Mouse (Mus musculus) cerebellum, adult 2 months (tissue): ENCODE data around the gene Pepd. TPM values are rescaled to one million over a fixed set of nuclear protein-coding genes. Genes with fewer than 3 reads are reported as not detected.

ENCODE experiments used
- DNase-seq, 2 experiments: peaks; one replicate each; pipeline ENCODE4 v3.0.0; 2021
- H3K27ac ChIP-seq: fragments of 200-500 bp; 2 replicates; pipeline ENCODE4 v1.5.1; 2012; ENCODE audit warnings: low read length, control low read depth, inconsistent platforms; ENCODE audit not compliant: insufficient read depth
- H3K27me3 ChIP-seq: fragments of 200-500 bp; 2 replicates; pipeline ENCODE4 v1.6.1; 2012; ENCODE audit warnings: inconsistent platforms, mild to moderate bottlenecking, low read length, moderate library complexity; ENCODE audit not compliant: control insufficient read depth, insufficient read depth
- H3K4me1 ChIP-seq: fragments of 200-500 bp; 2 replicates; pipeline ENCODE4 v1.6.1; 2011; ENCODE audit warnings: low read length; ENCODE audit not compliant: control insufficient read depth, insufficient read depth
- H3K4me3 ChIP-seq: fragments of 200-500 bp; replicated peaks from 2 replicates; pipeline ENCODE3; 2011; ENCODE audit warnings: mild to moderate bottlenecking, low read depth, low read length, control low read depth; ENCODE audit not compliant: insufficient read depth
- CTCF ChIP-seq: fragments of 200-500 bp; IDR thresholded peaks from 2 replicates; pipeline ENCODE4 v1.5.1; 2011; ENCODE audit warnings: low read depth, mild to moderate bottlenecking, control low read depth, low read length, moderate library complexity, borderline replicate concordance; ENCODE audit not compliant: insufficient read depth
- POLR2A ChIP-seq: fragments of 200-500 bp; IDR thresholded peaks from 2 replicates; pipeline ENCODE4 v1.6.1; 2011; ENCODE audit warnings: low read length, control low read depth, borderline replicate concordance; ENCODE audit not compliant: insufficient read depth
- WGBS: fragments of 180-500 bp; shearing (Covaris S2); methylation state at CpG from one replicate; pipeline ENCODE4 v1.1.7; 2018; 5-methylcytosine and 5-hydroxymethylcytosine counted together
- polyA plus RNA-seq: library from polyadenylated mRNA; depleted of rRNA; stranded (reverse); fragments of >200 nt; gene quantifications from 2 replicates; pipeline ENCODE4 v1.2.3, GENCODE M21; 2012

Pepd gene
- polyA plus RNA-seq, 1 experiment = 55.1 TPM

DNA sequence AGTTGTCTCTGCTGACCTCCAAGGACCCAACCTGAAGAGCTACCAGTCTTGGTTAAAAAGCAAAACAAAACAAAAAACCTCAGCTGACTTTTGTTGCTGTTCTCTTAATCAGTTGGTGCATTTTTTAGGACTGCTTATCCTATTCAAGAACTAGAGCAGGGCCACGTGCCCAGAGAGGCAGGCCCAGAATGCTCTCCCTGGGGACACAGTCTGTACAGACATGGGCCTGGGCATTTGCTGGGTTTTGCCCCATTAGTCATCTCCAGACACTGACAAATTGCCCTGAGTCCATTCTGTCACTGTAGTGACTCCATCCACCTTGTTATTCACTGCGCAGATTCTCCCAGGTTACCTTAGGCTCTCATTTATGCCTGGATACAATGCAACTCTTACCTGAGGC is 103.1 kb downstream of the Pepd start:
- DNase-seq = no peak
- TF ChIP-seq CTCF = no peak
- TF ChIP-seq POLR2A = no peak
- no peak overlapping the region for H3K4me3 ChIP-seq
- H3K27ac ChIP-seq = no peak overlapping the region
- WGBS = 64% methylated on average over 2 of the region's 2 CpGs
- H3K27me3 ChIP-seq = no peaks in the 10 kb centered on the region
- no peaks in the 10 kb centered on the region for H3K4me1 ChIP-seq

DNA sequence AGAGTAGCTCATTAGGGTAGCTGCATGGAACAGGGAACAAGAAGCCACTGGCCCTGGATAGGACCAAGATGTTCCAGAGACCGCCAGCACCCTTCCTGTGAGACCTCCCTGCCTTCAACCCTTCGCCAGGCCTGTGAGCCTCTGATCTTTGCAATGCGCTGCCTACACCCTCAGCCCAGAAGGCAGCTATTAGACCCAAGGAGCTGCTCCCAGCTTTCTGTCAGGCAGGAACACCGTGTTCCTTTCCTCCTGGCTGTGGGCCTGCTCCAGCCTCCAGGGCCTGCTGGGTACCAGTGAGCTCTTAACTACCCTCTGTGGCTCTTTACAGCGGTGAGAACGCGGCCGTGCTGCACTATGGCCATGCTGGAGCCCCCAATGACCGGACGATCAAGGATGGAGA is 109.2 kb downstream of the Pepd start:
- no peaks in the 10 kb centered on the region for H3K27me3 ChIP-seq
- no peak overlapping the region for H3K4me3 ChIP-seq
- DNase-seq = no peak
- no peak for TF ChIP-seq CTCF
- TF ChIP-seq POLR2A = no peak
- no peaks in the 10 kb centered on the region for H3K4me1 ChIP-seq
- no peak overlapping the region for H3K27ac ChIP-seq
- 77% methylated on average over 10 of the region's 10 CpGs for WGBS

DNA sequence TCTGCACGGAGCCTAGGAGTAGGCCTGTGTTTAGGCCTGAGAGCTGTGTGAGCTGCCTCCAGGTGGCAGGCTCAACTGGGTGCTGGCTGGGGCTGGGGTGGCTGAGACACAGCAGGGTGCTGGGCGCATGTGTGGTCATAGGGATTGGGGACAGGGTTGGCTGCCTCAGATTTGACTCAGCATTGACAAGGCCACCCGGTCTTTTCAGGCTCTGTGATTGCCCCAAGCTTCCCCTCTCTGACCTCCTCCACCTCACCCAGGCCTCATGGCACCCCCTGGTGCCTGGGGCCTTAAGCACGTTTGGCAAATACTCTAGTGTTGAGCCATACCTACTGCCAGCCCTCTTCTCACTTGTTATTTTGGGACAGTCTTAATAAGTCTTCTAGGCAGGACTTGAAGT is 111.1 kb downstream of the Pepd start:
- 70% methylated on average over 4 of the region's 4 CpGs for WGBS

GRCm38 (mm10) chr7:35024426-35024825 is 112.2 kb downstream of the Pepd start:
- no peaks in the 10 kb centered on the region for H3K27me3 ChIP-seq
- no peak for DNase-seq
- TF ChIP-seq CTCF = no peak
- TF ChIP-seq POLR2A = no peak
- H3K27ac ChIP-seq = no peak overlapping the region
- no peak overlapping the region for H3K4me3 ChIP-seq
- H3K4me1 ChIP-seq = no peaks in the 10 kb centered on the region
- 84% methylated on average over 1 of the region's 1 CpGs for WGBS

More for the DNA sequence above, 111.1 kb downstream of the Pepd start:
- TF ChIP-seq POLR2A (no peak), CTCF (no peak)
- no peaks in the 10 kb centered on the region for H3K27me3 ChIP-seq
- H3K4me1 ChIP-seq = no peaks in the 10 kb centered on the region
- H3K4me3 ChIP-seq = no peak overlapping the region
- DNase-seq = no peak
- H3K27ac ChIP-seq = no peak overlapping the region

- DNase-seq = peak; percentile 69 to 81
- WGBS = 45% methylated on average over 5 of the region's 5 CpGs
- no peak overlapping the region for H3K27ac ChIP-seq
- peak; percentile 98 for TF ChIP-seq CTCF
- TF ChIP-seq POLR2A = no peak
- no peak overlapping the region for H3K4me3 ChIP-seq
- H3K27me3 ChIP-seq = no peaks in the 10 kb centered on the region
- H3K4me1 ChIP-seq = no peaks in the 10 kb centered on the region
These were observed 113.5 kb downstream of the Pepd start for GRCm38 (mm10) chr7:35025409-35026275.

GRCm38 (mm10) chr7:35026276-35026630 is 114.1 kb downstream of the Pepd start:
- WGBS = 85% methylated on average over 4 of the region's 4 CpGs
- TF ChIP-seq CTCF = no peak
- TF ChIP-seq POLR2A = no peak
- no peak overlapping the region for H3K4me3 ChIP-seq
- no peak for DNase-seq
- H3K27me3 ChIP-seq = no peaks in the 10 kb centered on the region
- no peaks in the 10 kb centered on the region for H3K4me1 ChIP-seq
- H3K27ac ChIP-seq = no peak overlapping the region

- no peak overlapping the region for H3K4me3 ChIP-seq
- no peak overlapping the region for H3K27ac ChIP-seq
- H3K27me3 ChIP-seq = no peaks in the 10 kb centered on the region
- no peaks in the 10 kb centered on the region for H3K4me1 ChIP-seq
- WGBS = 54% methylated on average over 3 of the region's 3 CpGs
- DNase-seq = no peak
- TF ChIP-seq CTCF (no peak), POLR2A (no peak)
These were observed 114.7 kb downstream of the Pepd start for GRCm38 (mm10) chr7:35026838-35027291.

GRCm38 (mm10) chr7:35027801-35028420 is 115.7 kb downstream of the Pepd start:
- DNase-seq = no peak
- 37% methylated on average over 9 of the region's 9 CpGs for WGBS
- no peak overlapping the region for H3K27ac ChIP-seq

More at GRCm38 (mm10) chr7:35027801-35028420, 115.7 kb downstream of the Pepd start:
- H3K4me1 ChIP-seq = no peaks in the 10 kb centered on the region
- H3K27me3 ChIP-seq = no peaks in the 10 kb centered on the region
- H3K4me3 ChIP-seq = no peak overlapping the region
- TF ChIP-seq CTCF = no peak
